Mouse (Mus musculus): ENCODE results near the gene Sim1. TPM values are rescaled to one million over a fixed set of nuclear protein-coding genes. Genes with fewer than 3 reads are reported as not detected.
A peak's percentile ranks its signal among the peaks of the same experiment; 100 is the strongest.

Gene Sim1
- total RNA-seq, 2 experiments from 2014 or later: not detected

- ATAC-seq (replicated peaks; ENCODE audit: low FRiP score, low TSS enrichment, poor library complexity, severe bottlenecking): no peak
These were observed 5.5 kb downstream of the Sim1 start for GRCm38 (mm10) chr10:50899846-50900745.

- ATAC-seq (replicated peaks; ENCODE audit: low FRiP score, low TSS enrichment, poor library complexity, severe bottlenecking): no peak
These were observed 6.4 kb downstream of the Sim1 start for GRCm38 (mm10) chr10:50900746-50901600.

- ATAC-seq (replicated peaks; ENCODE audit: low FRiP score, low TSS enrichment, poor library complexity, severe bottlenecking): no peak
These were observed 7.3 kb downstream of the Sim1 start for GRCm38 (mm10) chr10:50901601-50902475.

GRCm38 (mm10) chr10:50902741-50903715 is 8.5 kb downstream of the Sim1 start:
- ATAC-seq (replicated peaks; ENCODE audit: low FRiP score, low TSS enrichment, poor library complexity, severe bottlenecking): no peak

- no peak for ATAC-seq (replicated peaks; ENCODE audit: low FRiP score, low TSS enrichment, poor library complexity, severe bottlenecking)
These were observed 9.6 kb downstream of the Sim1 start for GRCm38 (mm10) chr10:50903846-50904763.

- ATAC-seq (replicated peaks; ENCODE audit: low FRiP score, low TSS enrichment, poor library complexity, severe bottlenecking): no peak
These were observed 10.5 kb downstream of the Sim1 start for GRCm38 (mm10) chr10:50904764-50905701.

GRCm38 (mm10) chr10:50910400-50910799 is 15.8 kb downstream of the Sim1 start:
- peak; percentile 71 for ATAC-seq (replicated peaks; ENCODE audit: low FRiP score, low TSS enrichment, poor library complexity, severe bottlenecking)

- no peak for ATAC-seq (replicated peaks; ENCODE audit: low FRiP score, low TSS enrichment, poor library complexity, severe bottlenecking)
These were observed 16.4 kb downstream of the Sim1 start for GRCm38 (mm10) chr10:50910861-50911410.

GRCm38 (mm10) chr10:50915607-50916006 is 21.1 kb downstream of the Sim1 start:
- 0 out of 2 replicates have a peak, but pooled peaks have one; percentile 55 for ATAC-seq (replicated peaks; ENCODE audit: low FRiP score, low TSS enrichment, poor library complexity, severe bottlenecking)

- no peak for ATAC-seq (replicated peaks; ENCODE audit: low FRiP score, low TSS enrichment, poor library complexity, severe bottlenecking)
These were observed 34.7 kb downstream of the Sim1 start for GRCm38 (mm10) chr10:50929281-50929680.

GRCm38 (mm10) chr10:50935673-50936072 is 41.1 kb downstream of the Sim1 start:
- ATAC-seq (replicated peaks; ENCODE audit: low FRiP score, low TSS enrichment, poor library complexity, severe bottlenecking): no peak

GRCm38 (mm10) chr10:50973625-50974024 is 79.1 kb downstream of the Sim1 start:
- ATAC-seq (replicated peaks; ENCODE audit: low FRiP score, low TSS enrichment, poor library complexity, severe bottlenecking): no peak

GRCm38 (mm10) chr10:50981849-50982248 is 87.3 kb downstream of the Sim1 start:
- ATAC-seq (replicated peaks; ENCODE audit: low FRiP score, low TSS enrichment, poor library complexity, severe bottlenecking): no peak

- no peak for ATAC-seq (replicated peaks; ENCODE audit: low FRiP score, low TSS enrichment, poor library complexity, severe bottlenecking)
These were observed 89.1 kb downstream of the Sim1 start for GRCm38 (mm10) chr10:50983620-50984019.

GRCm38 (mm10) chr10:51007798-51008197 is 113.2 kb downstream of the Sim1 start:
- ATAC-seq (replicated peaks; ENCODE audit: low FRiP score, low TSS enrichment, poor library complexity, severe bottlenecking): no peak

All from megakaryocyte-erythroid progenitor cell, adult 5-6 weeks (primary cell).